Mouse (Mus musculus): ENCODE data around the gene Tmcc3.

DNA sequence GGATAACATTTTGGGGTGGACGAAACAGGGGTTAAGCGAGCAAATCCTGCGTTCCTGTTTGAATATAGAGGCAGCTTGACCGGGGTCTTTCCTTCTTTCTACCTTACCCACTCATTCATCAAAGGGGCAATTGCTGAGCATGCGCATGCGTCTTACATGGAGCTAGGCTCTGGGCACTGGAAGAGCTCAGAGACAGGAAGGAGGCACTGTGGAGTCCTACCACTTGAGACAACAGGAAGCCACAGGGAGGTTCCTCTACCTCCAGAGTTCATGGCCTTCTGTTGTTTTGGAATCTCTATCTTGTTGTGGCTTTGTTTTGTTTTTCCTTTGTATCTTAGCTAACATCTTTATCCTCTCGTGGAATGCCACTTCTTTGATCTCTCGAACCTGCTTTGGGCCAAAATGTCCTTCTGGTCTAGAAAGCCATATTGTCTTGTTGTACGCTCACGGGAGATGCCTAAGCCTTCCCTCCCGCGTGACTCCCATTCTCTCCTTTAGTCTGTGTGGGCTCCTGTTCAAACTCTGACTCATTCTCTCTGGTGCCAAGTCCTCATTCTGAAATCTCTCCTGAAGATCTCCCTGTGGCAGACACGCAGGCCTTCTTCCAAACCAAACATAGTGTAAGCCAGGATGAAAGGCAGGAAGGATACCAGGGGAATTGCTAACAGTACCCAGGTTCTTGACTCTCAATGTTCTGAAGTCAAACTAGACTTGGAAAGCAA lies 168.8 kb downstream of the Tmcc3 start:
- TF ChIP-seq TAL1 (IDR thresholded peaks at IDR 0.05; ENCODE audit: low read length) (no peak), GATA1 (IDR thresholded peaks at IDR 0.05; ENCODE audit: low read length) (no peak)

Data from erythroblast, embryonic 14.5 days (primary cell).